Mouse (Mus musculus): Measurements from ENCODE around the gene Ddhd1. TPM values are rescaled to one million over a fixed set of nuclear protein-coding genes. Genes with fewer than 3 reads are reported as not detected.

Ddhd1 gene
- polyA plus RNA-seq, 1 experiment = 37.6 TPM

GRCm38 (mm10) chr14:45630544-45630943, 27.4 kb downstream of the Ddhd1 start:
- Histone ChIP-seq H3K9ac (ENCODE audit: low read depth, poor library complexity, severe bottlenecking) (no peak overlapping the region), H3K27me3 (ENCODE audit: control insufficient read depth, insufficient read depth, low read length, poor library complexity, severe bottlenecking) (no peaks in the 10 kb centered on the region), H3K27ac (ENCODE audit: insufficient read depth, low read length) (no peak overlapping the region), H3K9me3 (replicated peaks; ENCODE audit: control insufficient read depth, insufficient read depth, low read length, poor library complexity, severe bottlenecking) (no peaks in the 10 kb centered on the region), H3K4me3 (ENCODE audit: low read depth, low read length) (no peak overlapping the region), H3K36me3 (ENCODE audit: control insufficient read depth, insufficient read depth, low read length, poor library complexity, severe bottlenecking) (no peaks in the 10 kb centered on the region), H3K4me1 (ENCODE audit: control insufficient read depth, insufficient read depth, low read length) (no peaks in the 10 kb centered on the region)
- TF ChIP-seq POLR2A (IDR thresholded peaks at IDR 0.05; ENCODE audit: insufficient read depth, low read length) = no peak
- no peak for TF ChIP-seq CTCF (IDR thresholded peaks at IDR 0.05; ENCODE audit: low read depth, low read length)
- no peak for TF ChIP-seq EP300 (IDR thresholded peaks at IDR 0.05; ENCODE audit: insufficient read depth, low read depth, low read length)

DNA sequence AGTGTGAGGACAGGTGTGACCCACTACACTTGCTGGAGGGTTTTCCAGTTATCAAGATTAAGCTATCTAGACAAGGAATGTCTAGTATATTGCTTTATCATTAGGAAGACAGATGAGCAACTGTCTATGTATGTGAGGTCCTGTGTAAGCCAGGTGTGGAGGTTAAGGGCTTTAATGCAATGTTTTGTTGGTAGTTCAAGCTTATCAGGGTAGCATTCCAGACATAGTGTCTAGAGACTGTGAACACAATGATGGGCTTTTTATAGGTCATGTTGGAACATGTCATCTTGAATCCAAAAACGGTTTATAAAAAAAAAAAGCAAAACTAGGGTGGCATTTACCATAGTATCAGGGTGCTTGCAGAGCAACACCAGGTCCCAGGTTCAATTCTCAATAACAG, 28.0 kb downstream of the Ddhd1 start:
- no peak overlapping the region for H3K9ac ChIP-seq (ENCODE audit: low read depth, poor library complexity, severe bottlenecking)
- TF ChIP-seq CTCF (IDR thresholded peaks at IDR 0.05; ENCODE audit: low read depth, low read length) = no peak
- TF ChIP-seq POLR2A (IDR thresholded peaks at IDR 0.05; ENCODE audit: insufficient read depth, low read length) = no peak
- no peak for TF ChIP-seq EP300 (IDR thresholded peaks at IDR 0.05; ENCODE audit: insufficient read depth, low read depth, low read length)
- H3K4me3 ChIP-seq (ENCODE audit: low read depth, low read length) = no peak overlapping the region
- no peaks in the 10 kb centered on the region for H3K9me3 ChIP-seq (replicated peaks; ENCODE audit: control insufficient read depth, insufficient read depth, low read length, poor library complexity, severe bottlenecking)
- H3K27ac ChIP-seq (ENCODE audit: insufficient read depth, low read length) = no peak overlapping the region
- no peaks in the 10 kb centered on the region for H3K4me1 ChIP-seq (ENCODE audit: control insufficient read depth, insufficient read depth, low read length)
- no peaks in the 10 kb centered on the region for H3K36me3 ChIP-seq (ENCODE audit: control insufficient read depth, insufficient read depth, low read length, poor library complexity, severe bottlenecking)
- H3K27me3 ChIP-seq (ENCODE audit: control insufficient read depth, insufficient read depth, low read length, poor library complexity, severe bottlenecking) = no peaks in the 10 kb centered on the region

GRCm38 (mm10) chr14:45618351-45618750, 39.6 kb downstream of the Ddhd1 start:
- H3K9ac ChIP-seq (ENCODE audit: low read depth, poor library complexity, severe bottlenecking) = no peak overlapping the region
- H3K27ac ChIP-seq (ENCODE audit: insufficient read depth, low read length) = no peak overlapping the region
- H3K36me3 ChIP-seq (ENCODE audit: control insufficient read depth, insufficient read depth, low read length, poor library complexity, severe bottlenecking) = peaks cover 12% of the 10 kb centered on the region
- H3K4me1 ChIP-seq (ENCODE audit: control insufficient read depth, insufficient read depth, low read length) = no peaks in the 10 kb centered on the region
- H3K27me3 ChIP-seq (ENCODE audit: control insufficient read depth, insufficient read depth, low read length, poor library complexity, severe bottlenecking) = no peaks in the 10 kb centered on the region
- H3K9me3 ChIP-seq (replicated peaks; ENCODE audit: control insufficient read depth, insufficient read depth, low read length, poor library complexity, severe bottlenecking) = no peaks in the 10 kb centered on the region
- TF ChIP-seq EP300 (IDR thresholded peaks at IDR 0.05; ENCODE audit: insufficient read depth, low read depth, low read length) (no peak), CTCF (IDR thresholded peaks at IDR 0.05; ENCODE audit: low read depth, low read length) (no peak), POLR2A (IDR thresholded peaks at IDR 0.05; ENCODE audit: insufficient read depth, low read length) (no peak)
- H3K4me3 ChIP-seq (ENCODE audit: low read depth, low read length) = no peak overlapping the region

- H3K9ac ChIP-seq (ENCODE audit: low read depth, poor library complexity, severe bottlenecking) = no peak overlapping the region
- H3K36me3 ChIP-seq (ENCODE audit: control insufficient read depth, insufficient read depth, low read length, poor library complexity, severe bottlenecking) = peaks cover 12% of the 10 kb centered on the region
- no peak overlapping the region for H3K4me3 ChIP-seq (ENCODE audit: low read depth, low read length)
- H3K9me3 ChIP-seq (replicated peaks; ENCODE audit: control insufficient read depth, insufficient read depth, low read length, poor library complexity, severe bottlenecking) = no peaks in the 10 kb centered on the region
- no peak overlapping the region for H3K27ac ChIP-seq (ENCODE audit: insufficient read depth, low read length)
- no peaks in the 10 kb centered on the region for H3K4me1 ChIP-seq (ENCODE audit: control insufficient read depth, insufficient read depth, low read length)
- H3K27me3 ChIP-seq (ENCODE audit: control insufficient read depth, insufficient read depth, low read length, poor library complexity, severe bottlenecking) = no peaks in the 10 kb centered on the region
- no peak for TF ChIP-seq CTCF (IDR thresholded peaks at IDR 0.05; ENCODE audit: low read depth, low read length)
- no peak for TF ChIP-seq EP300 (IDR thresholded peaks at IDR 0.05; ENCODE audit: insufficient read depth, low read depth, low read length)
These were observed 41.4 kb downstream of the Ddhd1 start for GRCm38 (mm10) chr14:45616526-45616925.

GRCm38 (mm10) chr14:45615776-45616175, 42.2 kb downstream of the Ddhd1 start:
- Histone ChIP-seq H3K9me3 (replicated peaks; ENCODE audit: control insufficient read depth, insufficient read depth, low read length, poor library complexity, severe bottlenecking) (no peaks in the 10 kb centered on the region), H3K9ac (ENCODE audit: low read depth, poor library complexity, severe bottlenecking) (no peak overlapping the region), H3K36me3 (ENCODE audit: control insufficient read depth, insufficient read depth, low read length, poor library complexity, severe bottlenecking) (peaks cover 12% of the 10 kb centered on the region), H3K27me3 (ENCODE audit: control insufficient read depth, insufficient read depth, low read length, poor library complexity, severe bottlenecking) (no peaks in the 10 kb centered on the region), H3K4me3 (ENCODE audit: low read depth, low read length) (no peak overlapping the region), H3K27ac (ENCODE audit: insufficient read depth, low read length) (no peak overlapping the region), H3K4me1 (ENCODE audit: control insufficient read depth, insufficient read depth, low read length) (no peaks in the 10 kb centered on the region)
- TF ChIP-seq CTCF (IDR thresholded peaks at IDR 0.05; ENCODE audit: low read depth, low read length) (no peak), POLR2A (IDR thresholded peaks at IDR 0.05; ENCODE audit: insufficient read depth, low read length) (no peak), EP300 (IDR thresholded peaks at IDR 0.05; ENCODE audit: insufficient read depth, low read depth, low read length) (no peak)

DNA sequence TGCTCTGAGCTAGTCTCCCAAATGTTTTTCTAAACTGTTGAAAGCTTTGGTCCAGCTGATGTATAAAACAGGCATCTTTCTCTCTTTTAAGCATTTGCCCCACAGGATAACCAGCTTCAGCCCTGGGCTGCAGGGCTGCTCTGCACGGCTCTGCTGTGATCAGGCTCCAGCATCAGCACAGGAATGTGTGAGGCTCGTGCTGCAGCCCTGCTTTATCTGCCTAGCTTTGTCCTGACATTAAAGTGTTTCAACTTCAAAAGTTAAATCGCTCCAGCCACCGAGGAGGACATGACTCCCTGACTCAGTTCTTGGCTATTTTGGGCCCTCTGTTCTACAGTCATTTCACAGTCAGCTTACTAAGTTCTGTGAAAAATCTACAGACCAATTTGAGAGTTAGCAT, 43.1 kb downstream of the Ddhd1 start:
- Histone ChIP-seq H3K9ac (ENCODE audit: low read depth, poor library complexity, severe bottlenecking) (no peak overlapping the region), H3K36me3 (ENCODE audit: control insufficient read depth, insufficient read depth, low read length, poor library complexity, severe bottlenecking) (peaks cover 17% of the 10 kb centered on the region)
- no peak for TF ChIP-seq POLR2A (IDR thresholded peaks at IDR 0.05; ENCODE audit: insufficient read depth, low read length)
- TF ChIP-seq EP300 (IDR thresholded peaks at IDR 0.05; ENCODE audit: insufficient read depth, low read depth, low read length) = no peak
- no peak for TF ChIP-seq CTCF (IDR thresholded peaks at IDR 0.05; ENCODE audit: low read depth, low read length)

More for the DNA sequence above, 43.1 kb downstream of the Ddhd1 start:
- Histone ChIP-seq H3K27ac (ENCODE audit: insufficient read depth, low read length) (no peak overlapping the region), H3K4me3 (ENCODE audit: low read depth, low read length) (no peak overlapping the region), H3K27me3 (ENCODE audit: control insufficient read depth, insufficient read depth, low read length, poor library complexity, severe bottlenecking) (no peaks in the 10 kb centered on the region), H3K9me3 (replicated peaks; ENCODE audit: control insufficient read depth, insufficient read depth, low read length, poor library complexity, severe bottlenecking) (no peaks in the 10 kb centered on the region), H3K4me1 (ENCODE audit: control insufficient read depth, insufficient read depth, low read length) (no peaks in the 10 kb centered on the region)
